Mouse (Mus musculus) erythroblast, embryonic 14.5 days (primary cell): ENCODE measurements around the gene Ankrd11.

Experiments used
- GATA1 ChIP-seq: IDR thresholded peaks from 2 replicates; pipeline ENCODE4 v1.6.1; 2012; ENCODE audit warnings: low read length, inconsistent platforms, mixed read lengths
- TAL1 ChIP-seq: IDR thresholded peaks from 3 replicates; pipeline ENCODE4 v1.6.1; 2012; ENCODE audit warnings: low read length, inconsistent platforms, mixed read lengths

- TF ChIP-seq TAL1 (no peak), GATA1 (no peak)
These were observed 14.3 kb downstream of the Ankrd11 start for GRCm38 (mm10) chr8:123027786-123028185.
